Mouse (Mus musculus) frontal cortex, postnatal 10 days (tissue): Measurements from ENCODE around the gene Slc16a1.
"Not testable (repeated sequence)": the region's sequence is repeated elsewhere in the genome, so short reads cannot be mapped to it uniquely, and the experiment has no call there.

ENCODE experiments used
- DNase-seq, 2 experiments: peaks; one replicate each; pipeline ENCODE4 v3.0.0; 2022; ENCODE audit warnings: low spot score in 2 of 2, mixed read lengths in 1 of 2

The Slc16a1 gene

GRCm38 (mm10) chr3:104638932-104639748, 672 bp downstream of the Slc16a1 start:
- peak; percentile 53 for DNase-seq

DNA sequence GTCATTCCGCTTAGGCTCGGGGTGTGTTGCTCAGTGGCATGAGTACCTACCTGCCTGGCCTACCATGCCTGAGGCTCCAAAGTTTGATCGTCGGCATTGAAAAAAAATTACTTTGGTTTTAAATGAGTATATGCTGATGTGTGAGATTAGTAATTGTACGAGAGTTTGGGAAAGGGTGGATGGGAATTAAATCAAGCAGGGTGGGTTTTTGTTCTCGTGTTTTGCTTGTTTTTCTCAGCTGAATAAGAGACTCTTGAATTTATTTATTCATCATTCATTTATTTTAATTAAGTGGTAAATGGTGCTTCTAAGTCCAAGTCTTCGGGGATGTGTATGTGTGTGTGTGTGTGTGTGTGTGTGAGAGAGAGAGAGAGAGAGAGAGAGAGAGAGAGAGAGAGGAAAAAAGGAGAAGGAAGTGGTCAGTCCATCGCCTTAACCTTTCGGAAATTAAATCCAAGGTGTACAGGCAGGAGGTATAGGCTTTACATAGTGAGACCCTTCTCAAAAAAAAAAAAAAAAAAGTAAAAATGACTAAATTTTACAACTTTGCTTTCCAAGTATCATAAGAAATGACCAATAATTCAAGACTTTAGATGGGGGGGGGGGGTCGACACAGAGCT, 1.4 kb downstream of the Slc16a1 start:
- DNase-seq = no peak

DNA sequence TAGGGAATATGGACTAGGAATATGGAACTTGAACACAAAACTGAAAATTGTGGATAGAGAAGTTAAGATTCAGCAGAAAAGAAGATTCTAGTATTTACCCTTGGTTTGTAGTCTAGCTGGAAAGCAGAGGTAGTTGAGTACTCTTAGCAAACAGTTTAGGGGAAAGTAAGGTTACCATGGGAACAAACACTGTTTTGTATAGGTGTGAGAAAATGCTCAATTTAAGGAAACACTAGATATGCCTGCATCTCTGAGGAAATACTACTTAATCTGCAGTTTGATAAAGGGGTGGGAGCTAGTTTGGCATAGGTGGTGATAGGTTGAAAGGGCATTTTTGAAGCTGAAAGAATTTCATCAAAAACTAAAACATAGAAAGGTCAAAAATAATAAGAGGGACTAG, 2.4 kb downstream of the Slc16a1 start:
- no peak for DNase-seq

GRCm38 (mm10) chr3:104641313-104641712, 2.8 kb downstream of the Slc16a1 start:
- DNase-seq = no peak

DNA sequence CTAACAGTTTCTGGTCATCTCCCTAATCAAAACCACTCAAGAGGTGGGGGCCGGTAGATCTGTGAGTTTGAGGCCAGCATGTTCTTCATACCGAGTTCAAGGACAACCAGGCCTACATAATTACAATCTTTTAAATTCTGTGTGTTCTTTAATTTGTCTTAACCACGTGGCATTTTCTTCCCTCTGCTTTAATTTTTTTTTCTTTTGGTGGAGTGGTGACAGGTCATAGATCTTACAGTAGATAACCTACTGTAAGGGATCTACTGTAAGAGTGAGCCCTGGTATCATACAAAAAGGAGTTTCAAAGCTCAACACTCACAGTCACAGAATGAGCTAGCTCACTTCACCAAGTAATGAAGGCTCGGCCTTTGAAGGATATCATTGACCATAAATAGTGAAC, 4.6 kb downstream of the Slc16a1 start:
- DNase-seq = no peak

GRCm38 (mm10) chr3:104643810-104644270, 5.4 kb downstream of the Slc16a1 start:
- peak in 1 of 2 experiments; percentile 32 for DNase-seq

- DNase-seq = no peak
These were observed 5.9 kb downstream of the Slc16a1 start for GRCm38 (mm10) chr3:104644371-104644770.

GRCm38 (mm10) chr3:104654219-104654618, 15.8 kb downstream of the Slc16a1 start:
- no peak for DNase-seq

GRCm38 (mm10) chr3:104654921-104655320, 16.5 kb downstream of the Slc16a1 start:
- DNase-seq = no peak

- no peak for DNase-seq
These were observed 20.2 kb downstream of the Slc16a1 start for GRCm38 (mm10) chr3:104658706-104659105.

- DNase-seq = no peak
These were observed 21.3 kb downstream of the Slc16a1 start for GRCm38 (mm10) chr3:104659758-104660157.

GRCm38 (mm10) chr3:104660522-104660921, 22.1 kb downstream of the Slc16a1 start:
- DNase-seq = no peak

GRCm38 (mm10) chr3:104662007-104662406, 23.5 kb downstream of the Slc16a1 start:
- DNase-seq = no peak

DNA sequence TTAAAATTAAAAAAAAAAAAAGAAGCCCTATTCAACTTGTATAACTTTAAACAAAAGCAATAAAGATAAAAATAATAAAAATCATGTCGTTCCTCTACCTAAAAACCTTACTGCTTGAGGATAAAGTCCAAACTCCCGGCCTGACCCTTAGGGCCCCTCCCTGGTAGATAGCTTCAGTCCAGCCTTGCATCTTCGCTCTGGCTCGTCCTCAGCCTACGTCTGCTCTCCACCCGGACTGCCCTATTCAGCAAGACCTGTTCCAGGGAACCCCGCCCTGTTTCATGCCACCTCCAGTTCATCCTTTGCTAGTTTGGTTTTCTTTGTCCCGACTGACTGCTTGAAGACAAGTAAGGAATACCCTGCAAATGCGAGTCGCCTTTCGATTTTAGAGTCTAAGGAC, 24.5 kb downstream of the Slc16a1 start:
- DNase-seq = no peak

- DNase-seq = peak in 1 of 2 experiments; percentile 57
These were observed 28.5 kb downstream of the Slc16a1 start for GRCm38 (mm10) chr3:104666950-104667349.

GRCm38 (mm10) chr3:104667451-104667850, 29.0 kb downstream of the Slc16a1 start:
- DNase-seq = no peak

DNA sequence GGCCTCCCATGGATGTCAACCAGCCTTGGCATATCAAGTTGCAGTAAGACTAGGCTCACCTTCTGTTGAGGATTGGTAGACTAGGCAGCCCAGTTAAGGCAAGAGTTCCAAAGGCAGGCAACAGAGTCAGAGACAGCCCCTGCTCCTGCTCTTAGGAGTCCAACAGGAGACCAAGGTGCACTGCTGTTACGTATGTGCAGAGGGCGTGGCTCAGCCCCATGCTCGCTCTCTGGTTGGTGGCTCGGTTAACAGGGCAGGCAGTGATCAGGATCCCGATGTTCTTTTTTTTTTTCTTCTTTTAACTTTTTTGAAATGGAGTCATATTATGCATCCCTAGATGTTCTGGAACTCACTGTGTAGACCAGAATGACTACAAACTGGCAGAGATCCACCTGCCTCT, 30.5 kb downstream of the Slc16a1 start:
- no peak for DNase-seq

GRCm38 (mm10) chr3:104669856-104670182, 31.4 kb downstream of the Slc16a1 start:
- no peak for DNase-seq

GRCm38 (mm10) chr3:104670183-104671020, 31.9 kb downstream of the Slc16a1 start:
- not testable (repeated sequence) for DNase-seq

DNA sequence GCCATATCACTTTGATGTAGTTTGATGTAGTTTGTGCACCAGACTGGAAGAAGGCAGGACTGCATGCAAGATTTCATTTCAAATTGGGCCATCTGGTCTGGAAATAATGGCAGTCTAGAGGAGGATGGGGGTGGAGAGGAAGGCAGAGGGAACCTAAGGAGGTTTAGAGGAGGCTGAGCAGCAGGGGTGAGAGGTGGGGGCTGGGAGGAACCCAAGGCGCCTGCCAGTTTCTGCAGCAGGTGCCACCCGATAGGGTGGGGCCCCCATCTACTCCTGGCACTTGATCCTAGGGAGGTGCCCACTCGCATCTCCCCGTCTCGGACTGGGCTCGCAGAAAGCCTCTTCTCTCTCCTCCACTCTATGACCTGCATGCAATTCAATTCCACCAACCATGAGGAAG, 33.1 kb downstream of the Slc16a1 start:
- no peak for DNase-seq

GRCm38 (mm10) chr3:104672041-104672440, 33.6 kb downstream of the Slc16a1 start:
- DNase-seq = no peak

DNA sequence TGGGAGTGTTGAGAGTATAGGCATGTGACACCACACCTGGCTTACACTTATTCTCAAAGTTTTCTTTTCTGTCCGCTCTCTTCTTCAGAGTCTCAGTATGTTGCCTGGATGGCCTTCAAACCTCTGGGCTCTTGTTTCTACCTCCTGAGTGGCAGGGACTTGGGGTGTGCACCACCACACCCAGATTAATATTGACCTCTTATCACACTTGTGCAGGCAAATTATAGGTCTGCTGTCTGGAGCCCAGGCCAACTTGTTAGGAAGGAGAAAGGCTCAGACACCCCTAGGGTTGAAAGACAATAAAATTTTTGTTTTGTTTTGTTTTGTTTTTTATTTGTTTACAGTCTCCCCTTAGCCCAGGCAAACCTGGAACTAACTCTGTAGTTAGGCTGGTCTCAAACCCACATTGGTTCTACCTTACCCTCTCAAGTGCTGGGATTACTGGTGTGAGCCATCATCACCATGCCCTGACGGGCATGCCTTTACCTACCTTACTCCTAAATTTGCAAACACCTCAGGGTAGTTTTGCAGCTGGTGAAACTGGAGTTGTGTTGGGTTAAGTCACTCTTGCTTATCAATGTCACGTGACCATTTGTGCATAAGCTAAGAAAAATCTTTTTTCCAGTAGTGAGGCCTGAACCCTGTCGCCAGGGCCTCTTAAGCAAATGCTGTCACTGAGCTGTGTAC, 35.3 kb downstream of the Slc16a1 start:
- DNase-seq = no peak
